Mouse (Mus musculus): ENCODE measurements around the gene Gm43302. TPM values are rescaled to one million over a fixed set of nuclear protein-coding genes. Genes with fewer than 3 reads are reported as not detected.
"Not testable (repeated sequence)": the region's sequence is repeated elsewhere in the genome, so short reads cannot be mapped to it uniquely, and the experiment has no call there.

Gm43302 gene
- polyA plus RNA-seq (2014; fragmentation: Nextera tagmentation; extraction: Ambion mirVana) = not detected in 2 replicates

- not testable (repeated sequence) for H3K9me3 ChIP-seq (ENCODE audit: control insufficient read depth, low read length); H3K27ac ChIP-seq (ENCODE audit: low read depth, low read length); H3K4me2 ChIP-seq (replicated peaks; ENCODE audit: low read depth, low read length); H3K4me1 ChIP-seq (ENCODE audit: control insufficient read depth, insufficient read depth, low read length); H3K4me3 ChIP-seq (ENCODE audit: low read length); H3K27me3 ChIP-seq (ENCODE audit: control insufficient read depth, insufficient read depth, low read length); H3K9ac ChIP-seq (ENCODE audit: low read depth, low read length); H3K36me3 ChIP-seq (ENCODE audit: control insufficient read depth, insufficient read depth, low read length)
- ATAC-seq (ENCODE audit: low FRiP score, low TSS enrichment) = peak; percentile 43; the same call in 1 of the 2 replicates
- WGBS = 51% methylated on average over 3 of the region's 3 CpGs
Observed at GRCm38 (mm10) chr5:105293226-105294165, at the start of gene Gm43302, which contains the start of gene Gbp6. TSS of gene Gm43302 (minus strand) at chr5:105293695. TSS of gene Gbp6 (minus strand) at chr5:105293698.

- Histone ChIP-seq H3K27ac (ENCODE audit: low read depth, low read length) (no peak overlapping the region), H3K4me3 (ENCODE audit: low read length) (no peak overlapping the region), H3K27me3 (ENCODE audit: control insufficient read depth, insufficient read depth, low read length) (no peaks in the 10 kb centered on the region), H3K4me1 (ENCODE audit: control insufficient read depth, insufficient read depth, low read length) (no peaks in the 10 kb centered on the region), H3K4me2 (replicated peaks; ENCODE audit: low read depth, low read length) (no peak overlapping the region), H3K9me3 (ENCODE audit: control insufficient read depth, low read length) (no peaks in the 10 kb centered on the region), H3K9ac (ENCODE audit: low read depth, low read length) (no peak overlapping the region), H3K36me3 (ENCODE audit: control insufficient read depth, insufficient read depth, low read length) (no peaks in the 10 kb centered on the region)
- no peak for ATAC-seq (ENCODE audit: low FRiP score, low TSS enrichment)
- WGBS = 75% methylated on average over 2 of the region's 2 CpGs
Observed at GRCm38 (mm10) chr5:105341281-105341680, 47.8 kb upstream of the Gm43302 start.

GRCm38 (mm10) chr5:105322543-105322942 is 29.0 kb upstream of the Gm43302 start:
- 65% methylated on average over 2 of the region's 2 CpGs for WGBS
- H3K27ac ChIP-seq (ENCODE audit: low read depth, low read length) = no peak overlapping the region
- H3K4me2 ChIP-seq (replicated peaks; ENCODE audit: low read depth, low read length) = no peak overlapping the region
- no peak overlapping the region for H3K4me3 ChIP-seq (ENCODE audit: low read length)
- no peaks in the 10 kb centered on the region for H3K27me3 ChIP-seq (ENCODE audit: control insufficient read depth, insufficient read depth, low read length)
- H3K9me3 ChIP-seq (ENCODE audit: control insufficient read depth, low read length) = no peaks in the 10 kb centered on the region
- H3K9ac ChIP-seq (ENCODE audit: low read depth, low read length) = no peak overlapping the region
- no peaks in the 10 kb centered on the region for H3K36me3 ChIP-seq (ENCODE audit: control insufficient read depth, insufficient read depth, low read length)
- ATAC-seq (ENCODE audit: low FRiP score, low TSS enrichment) = no peak
- H3K4me1 ChIP-seq (ENCODE audit: control insufficient read depth, insufficient read depth, low read length) = no peaks in the 10 kb centered on the region

GRCm38 (mm10) chr5:105310941-105311340 is 17.4 kb upstream of the Gm43302 start:
- no peak overlapping the region for H3K4me2 ChIP-seq (replicated peaks; ENCODE audit: low read depth, low read length)
- no peaks in the 10 kb centered on the region; the same call in 1 of the 2 replicates for H3K9me3 ChIP-seq (ENCODE audit: control insufficient read depth, low read length)
- no peaks in the 10 kb centered on the region for H3K4me1 ChIP-seq (ENCODE audit: control insufficient read depth, insufficient read depth, low read length)
- H3K4me3 ChIP-seq (ENCODE audit: low read length) = no peak overlapping the region
- H3K36me3 ChIP-seq (ENCODE audit: control insufficient read depth, insufficient read depth, low read length) = no peaks in the 10 kb centered on the region
- no peak overlapping the region for H3K9ac ChIP-seq (ENCODE audit: low read depth, low read length)
- H3K27ac ChIP-seq (ENCODE audit: low read depth, low read length) = no peak overlapping the region
- 71% methylated on average over 2 of the region's 2 CpGs for WGBS
- no peaks in the 10 kb centered on the region for H3K27me3 ChIP-seq (ENCODE audit: control insufficient read depth, insufficient read depth, low read length)
- ATAC-seq (ENCODE audit: low FRiP score, low TSS enrichment) = no peak

- H3K4me2 ChIP-seq (replicated peaks; ENCODE audit: low read depth, low read length) = not testable (repeated sequence)
- WGBS = 63% methylated on average over 1 of the region's 1 CpGs
Observed at GRCm38 (mm10) chr5:105309148-105309547, 15.7 kb upstream of the Gm43302 start.

GRCm38 (mm10) chr5:105306946-105307345 is 13.5 kb upstream of the Gm43302 start:
- H3K36me3 ChIP-seq (ENCODE audit: control insufficient read depth, insufficient read depth, low read length); ATAC-seq (ENCODE audit: low FRiP score, low TSS enrichment); H3K9me3 ChIP-seq (ENCODE audit: control insufficient read depth, low read length); H3K9ac ChIP-seq (ENCODE audit: low read depth, low read length); H3K4me1 ChIP-seq (ENCODE audit: control insufficient read depth, insufficient read depth, low read length); H3K27me3 ChIP-seq (ENCODE audit: control insufficient read depth, insufficient read depth, low read length); H3K4me3 ChIP-seq (ENCODE audit: low read length); H3K27ac ChIP-seq (ENCODE audit: low read depth, low read length); H3K4me2 ChIP-seq (replicated peaks; ENCODE audit: low read depth, low read length): not testable (repeated sequence)

More at GRCm38 (mm10) chr5:105309148-105309547, 15.7 kb upstream of the Gm43302 start:
- not testable (repeated sequence) for H3K4me3 ChIP-seq (ENCODE audit: low read length); ATAC-seq (ENCODE audit: low FRiP score, low TSS enrichment); H3K27ac ChIP-seq (ENCODE audit: low read depth, low read length); H3K36me3 ChIP-seq (ENCODE audit: control insufficient read depth, insufficient read depth, low read length); H3K27me3 ChIP-seq (ENCODE audit: control insufficient read depth, insufficient read depth, low read length); H3K4me1 ChIP-seq (ENCODE audit: control insufficient read depth, insufficient read depth, low read length); H3K9ac ChIP-seq (ENCODE audit: low read depth, low read length); H3K9me3 ChIP-seq (ENCODE audit: control insufficient read depth, low read length)

- Histone ChIP-seq H3K9me3 (ENCODE audit: control insufficient read depth, low read length) (no peaks in the 10 kb centered on the region; the same call in 1 of the 2 replicates), H3K4me1 (ENCODE audit: control insufficient read depth, insufficient read depth, low read length) (no peaks in the 10 kb centered on the region), H3K27ac (ENCODE audit: low read depth, low read length) (no peak overlapping the region), H3K9ac (ENCODE audit: low read depth, low read length) (no peak overlapping the region), H3K4me2 (replicated peaks; ENCODE audit: low read depth, low read length) (no peak overlapping the region), H3K36me3 (ENCODE audit: control insufficient read depth, insufficient read depth, low read length) (no peaks in the 10 kb centered on the region), H3K4me3 (ENCODE audit: low read length) (no peak overlapping the region), H3K27me3 (ENCODE audit: control insufficient read depth, insufficient read depth, low read length) (no peaks in the 10 kb centered on the region)
- 85% methylated on average over 1 of the region's 1 CpGs for WGBS
- ATAC-seq (ENCODE audit: low FRiP score, low TSS enrichment) = no peak
Observed at GRCm38 (mm10) chr5:105306159-105306581, 12.7 kb upstream of the Gm43302 start.

- not testable (repeated sequence) for H3K4me2 ChIP-seq (replicated peaks; ENCODE audit: low read depth, low read length)
- 94% methylated on average over 4 of the region's 4 CpGs for WGBS
Observed at GRCm38 (mm10) chr5:105305671-105306070, 12.2 kb upstream of the Gm43302 start.

GRCm38 (mm10) chr5:105301963-105302362 is 8.5 kb upstream of the Gm43302 start:
- Histone ChIP-seq H3K4me1 (ENCODE audit: control insufficient read depth, insufficient read depth, low read length) (no peaks in the 10 kb centered on the region), H3K9ac (ENCODE audit: low read depth, low read length) (no peak overlapping the region), H3K36me3 (ENCODE audit: control insufficient read depth, insufficient read depth, low read length) (no peaks in the 10 kb centered on the region), H3K9me3 (ENCODE audit: control insufficient read depth, low read length) (no peaks in the 10 kb centered on the region), H3K27me3 (ENCODE audit: control insufficient read depth, insufficient read depth, low read length) (no peaks in the 10 kb centered on the region), H3K4me3 (ENCODE audit: low read length) (no peak overlapping the region), H3K4me2 (replicated peaks; ENCODE audit: low read depth, low read length) (no peak overlapping the region), H3K27ac (ENCODE audit: low read depth, low read length) (no peak overlapping the region)
- WGBS = 82% methylated on average over 4 of the region's 4 CpGs
- ATAC-seq (ENCODE audit: low FRiP score, low TSS enrichment) = no peak

More at GRCm38 (mm10) chr5:105305671-105306070, 12.2 kb upstream of the Gm43302 start:
- ATAC-seq (ENCODE audit: low FRiP score, low TSS enrichment); H3K4me1 ChIP-seq (ENCODE audit: control insufficient read depth, insufficient read depth, low read length); H3K9me3 ChIP-seq (ENCODE audit: control insufficient read depth, low read length); H3K27me3 ChIP-seq (ENCODE audit: control insufficient read depth, insufficient read depth, low read length); H3K27ac ChIP-seq (ENCODE audit: low read depth, low read length); H3K9ac ChIP-seq (ENCODE audit: low read depth, low read length); H3K36me3 ChIP-seq (ENCODE audit: control insufficient read depth, insufficient read depth, low read length); H3K4me3 ChIP-seq (ENCODE audit: low read length): not testable (repeated sequence)
